Mouse (Mus musculus) midbrain, embryonic 16.5 days (tissue): ENCODE measurements at regions not wholly inside any gene's neighbourhood (a gene's known extent, or its start where the extent isn't known, plus 50 kb on each side); places are given as distances from the start of the nearest gene placed in this dataset.

Experiments
- ATAC-seq: fragments of 200-750 bp; cut with Nextera tagmentation; 2 replicates; pipeline ENCODE4 v1.8.0; 2017; ENCODE audit warnings: moderate TSS enrichment
- H3K27ac ChIP-seq: fragments of 300-500 bp; sonication (generic); 2 replicates; pipeline ENCODE4 v1.5.1; 2014; ENCODE audit warnings: mild to moderate bottlenecking, low read length, mixed read lengths
- H3K27me3 ChIP-seq: fragments of 300-500 bp; sonication (generic); 2 replicates; pipeline ENCODE4 v1.6.1; 2014; ENCODE audit warnings: low read depth, low read length, mixed read lengths; ENCODE audit not compliant: control insufficient read depth, insufficient read depth
- H3K36me3 ChIP-seq: fragments of 300-500 bp; sonication (generic); 2 replicates; pipeline ENCODE4 v1.6.1; 2014; ENCODE audit warnings: mild to moderate bottlenecking, low read length, moderate library complexity, mixed read lengths; ENCODE audit not compliant: control insufficient read depth, insufficient read depth
- H3K4me1 ChIP-seq: fragments of 300-500 bp; sonication (generic); 2 replicates; pipeline ENCODE4 v1.6.1; 2014; ENCODE audit warnings: mild to moderate bottlenecking, low read length, mixed read lengths; ENCODE audit not compliant: control insufficient read depth, insufficient read depth
- H3K4me2 ChIP-seq: fragments of 300-500 bp; sonication (generic); 2 replicates; pipeline ENCODE4 v1.6.1; 2014; ENCODE audit warnings: mild to moderate bottlenecking, low read length, mixed read lengths
- H3K4me3 ChIP-seq: fragments of 300-500 bp; sonication (generic); 2 replicates; pipeline ENCODE4 v1.5.1; 2014; ENCODE audit warnings: low read depth, mild to moderate bottlenecking, low read length, moderate library complexity, mixed read lengths
- H3K9ac ChIP-seq: fragments of 300-500 bp; sonication (generic); 2 replicates; pipeline ENCODE4 v1.6.1; 2014; ENCODE audit warnings: low read depth, low read length, mixed read lengths
- H3K9me3 ChIP-seq: fragments of 300-500 bp; sonication (generic); replicated peaks from 2 replicates; pipeline ENCODE4 v1.6.1; 2014; ENCODE audit warnings: mild to moderate bottlenecking, low read length, mixed read lengths; ENCODE audit not compliant: control insufficient read depth, poor library complexity, severe bottlenecking
- WGBS: fragments of 180-500 bp; shearing (Covaris S2); extraction: QIAGEN DNeasy Blood & Tissue Kit; methylation state at CpG from one replicate; pipeline ENCODE4 v1.1.7; 2014; 5-methylcytosine and 5-hydroxymethylcytosine counted together

DNA sequence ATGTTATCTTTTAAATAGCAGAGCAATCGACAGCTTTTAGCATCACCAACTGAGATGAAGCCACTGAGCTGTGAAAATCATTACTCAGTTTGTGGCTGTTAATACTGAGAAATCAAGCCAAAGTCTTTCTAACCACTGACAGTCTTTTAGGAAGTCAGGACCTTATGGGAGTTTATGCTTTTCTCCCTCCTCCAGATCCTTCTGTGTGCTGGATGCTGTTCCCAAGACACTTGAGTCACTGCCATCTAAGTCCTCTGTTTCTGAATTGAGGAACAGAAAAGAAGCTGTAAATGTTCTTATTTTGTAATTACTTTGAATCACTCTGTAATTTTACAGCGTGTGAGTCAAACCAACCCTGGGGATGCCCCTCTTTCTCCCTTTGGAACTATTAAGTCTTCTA, 300.6 kb downstream of the Sv2b start:
- Histone ChIP-seq H3K9ac (no peak overlapping the region), H3K27me3 (no peaks in the 10 kb centered on the region), H3K9me3 (no peaks in the 10 kb centered on the region), H3K4me1 (no peaks in the 10 kb centered on the region), H3K36me3 (no peaks in the 10 kb centered on the region), H3K27ac (no peak overlapping the region), H3K4me3 (no peak overlapping the region), H3K4me2 (no peak overlapping the region)
- ATAC-seq = no peak
- 84% methylated on average over 2 of the region's 2 CpGs for WGBS

DNA sequence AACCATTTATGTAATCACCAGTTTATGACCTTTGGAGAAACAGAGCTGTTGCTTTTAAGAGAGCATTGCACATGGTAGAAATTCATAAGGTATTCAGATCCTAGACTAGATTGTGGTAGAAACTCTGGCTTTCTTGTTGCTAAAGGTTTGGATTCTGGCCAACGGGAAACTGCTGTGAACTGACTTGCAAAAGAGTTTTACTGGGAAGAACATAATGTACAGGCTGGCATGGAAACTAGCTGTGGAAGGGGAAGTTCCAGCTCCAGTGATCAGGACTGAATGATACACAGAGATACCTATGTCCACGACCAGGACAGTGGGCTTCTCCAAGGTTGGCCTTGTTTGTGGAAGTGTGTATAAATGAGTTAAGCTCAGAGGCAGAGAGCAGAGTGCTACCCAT, 318.9 kb downstream of the Sv2b start:
- H3K4me2 ChIP-seq = no peak overlapping the region
- H3K4me3 ChIP-seq = no peak overlapping the region
- ATAC-seq = no peak
- H3K4me1 ChIP-seq = no peaks in the 10 kb centered on the region
- no peaks in the 10 kb centered on the region for H3K9me3 ChIP-seq
- no peak overlapping the region for H3K27ac ChIP-seq
- no peak overlapping the region for H3K9ac ChIP-seq
- H3K36me3 ChIP-seq = no peaks in the 10 kb centered on the region
- 74% methylated on average over 2 of the region's 2 CpGs for WGBS
- H3K27me3 ChIP-seq = no peaks in the 10 kb centered on the region

DNA sequence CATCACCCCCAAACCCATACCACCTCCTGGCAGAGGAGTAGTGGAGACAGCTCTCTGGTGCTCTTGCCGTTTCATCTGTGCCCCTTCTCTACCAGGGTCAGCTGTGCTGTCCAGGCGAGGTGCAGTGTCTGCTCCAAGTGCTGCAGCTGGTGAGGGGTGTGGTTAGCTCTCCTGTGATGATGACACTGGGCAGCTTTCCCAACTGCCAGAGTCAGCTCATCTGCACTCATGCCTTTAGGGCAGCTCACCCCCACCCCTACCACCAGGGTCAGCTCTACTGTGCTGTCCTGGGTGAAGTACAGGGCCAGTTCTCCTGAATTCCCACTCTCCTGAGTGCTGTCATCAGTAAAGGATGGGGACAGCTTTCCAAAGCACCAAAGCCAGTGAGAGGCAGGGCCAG, 329.6 kb downstream of the Sv2b start:
- no peaks in the 10 kb centered on the region for H3K27me3 ChIP-seq
- H3K9ac ChIP-seq = no peak overlapping the region
- WGBS = 53% methylated on average over 2 of the region's 2 CpGs
- H3K4me1 ChIP-seq = no peaks in the 10 kb centered on the region
- no peak overlapping the region for H3K27ac ChIP-seq
- no peak overlapping the region for H3K4me2 ChIP-seq
- no peak for ATAC-seq
- H3K4me3 ChIP-seq = no peak overlapping the region
- no peaks in the 10 kb centered on the region for H3K9me3 ChIP-seq
- no peaks in the 10 kb centered on the region for H3K36me3 ChIP-seq

DNA sequence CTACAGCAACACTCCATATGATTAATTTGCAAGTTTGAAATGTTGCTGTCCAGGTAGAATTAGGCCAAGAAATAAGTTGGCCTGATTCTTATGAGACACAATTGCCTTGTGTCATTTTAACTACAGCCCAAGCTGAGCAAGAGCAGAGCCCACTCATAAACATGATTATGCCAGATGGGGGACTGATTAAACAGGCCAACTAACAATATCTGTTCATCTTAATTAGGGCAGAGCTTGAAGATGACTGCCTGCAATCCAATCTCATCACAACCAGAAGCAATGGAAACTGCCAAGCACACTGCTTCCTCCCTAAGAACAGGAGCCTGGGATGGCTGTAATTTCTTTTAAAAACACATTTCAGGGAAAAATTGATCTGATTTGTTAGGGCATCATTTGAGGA, 333.1 kb downstream of the Sv2b start:
- no peaks in the 10 kb centered on the region for H3K36me3 ChIP-seq
- no peak overlapping the region for H3K4me3 ChIP-seq
- no peak for ATAC-seq
- H3K4me1 ChIP-seq = no peaks in the 10 kb centered on the region
- H3K27me3 ChIP-seq = no peaks in the 10 kb centered on the region
- H3K27ac ChIP-seq = no peak overlapping the region
- no peak overlapping the region for H3K4me2 ChIP-seq
- H3K9me3 ChIP-seq = no peaks in the 10 kb centered on the region
- no peak overlapping the region for H3K9ac ChIP-seq

DNA sequence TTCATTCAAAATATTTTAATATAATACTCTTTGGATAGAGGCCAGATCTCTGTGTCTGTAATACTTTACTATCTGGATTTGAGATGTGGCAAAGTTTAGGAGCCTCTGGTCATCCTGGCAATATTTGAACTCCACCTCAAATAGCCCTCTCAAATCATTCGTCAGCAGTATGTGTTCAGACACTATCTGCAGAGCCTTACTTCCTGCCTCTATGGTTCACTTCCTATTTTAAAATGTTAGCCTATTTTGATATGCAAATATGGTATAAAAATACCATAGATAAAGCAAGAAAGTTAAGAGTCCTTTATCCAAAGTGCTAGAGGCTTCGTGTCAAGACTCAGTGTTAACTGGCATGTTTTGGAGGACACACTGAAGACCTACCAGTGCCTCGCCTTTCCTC, 334.6 kb downstream of the Sv2b start:
- Histone ChIP-seq H3K27me3 (no peaks in the 10 kb centered on the region), H3K4me2 (no peak overlapping the region), H3K27ac (no peak overlapping the region), H3K36me3 (no peaks in the 10 kb centered on the region), H3K4me1 (no peaks in the 10 kb centered on the region), H3K4me3 (no peak overlapping the region), H3K9me3 (no peaks in the 10 kb centered on the region), H3K9ac (no peak overlapping the region)
- no peak for ATAC-seq
- 92% methylated on average over 3 of the region's 3 CpGs for WGBS

DNA sequence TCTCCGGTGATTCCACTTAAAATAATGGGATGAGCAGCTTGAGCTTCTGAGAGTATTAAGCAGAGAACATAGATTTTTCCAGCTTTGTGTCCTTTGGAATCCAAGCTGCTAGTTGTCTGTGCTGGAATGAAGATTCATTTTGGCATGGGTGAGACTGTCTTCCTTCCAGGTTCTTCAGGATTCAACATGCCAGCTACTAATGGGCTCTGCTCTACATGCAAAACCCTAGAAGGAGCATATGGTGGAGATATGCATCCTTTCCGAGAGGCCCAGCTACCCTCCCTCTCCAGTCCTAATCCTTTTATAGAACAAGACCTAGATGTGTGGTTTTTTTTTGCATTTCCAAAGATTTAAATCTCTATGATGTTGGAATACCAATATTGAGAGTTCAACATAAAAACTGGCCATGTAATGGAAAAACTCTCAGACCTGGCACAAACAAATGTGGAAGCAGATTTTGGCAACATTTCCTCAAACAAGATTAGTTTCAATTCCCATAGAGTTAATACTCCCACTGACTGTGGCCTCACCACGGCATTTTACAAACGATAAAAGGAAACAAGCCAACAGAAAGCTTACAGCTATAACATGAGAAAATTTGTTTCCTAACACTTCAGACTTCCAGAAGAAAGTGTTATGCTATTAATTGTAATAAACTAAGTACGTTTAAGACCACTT, 364.5 kb downstream of the Sv2b start:
- H3K27me3 ChIP-seq = no peaks in the 10 kb centered on the region
- ATAC-seq = no peak
- no peaks in the 10 kb centered on the region for H3K4me1 ChIP-seq
- no peak overlapping the region for H3K4me3 ChIP-seq
- H3K9ac ChIP-seq = no peak overlapping the region
- WGBS = 67% methylated on average over 5 of the region's 5 CpGs
- H3K9me3 ChIP-seq = no peaks in the 10 kb centered on the region
- no peaks in the 10 kb centered on the region for H3K36me3 ChIP-seq
- no peak overlapping the region for H3K4me2 ChIP-seq
- H3K27ac ChIP-seq = no peak overlapping the region

DNA sequence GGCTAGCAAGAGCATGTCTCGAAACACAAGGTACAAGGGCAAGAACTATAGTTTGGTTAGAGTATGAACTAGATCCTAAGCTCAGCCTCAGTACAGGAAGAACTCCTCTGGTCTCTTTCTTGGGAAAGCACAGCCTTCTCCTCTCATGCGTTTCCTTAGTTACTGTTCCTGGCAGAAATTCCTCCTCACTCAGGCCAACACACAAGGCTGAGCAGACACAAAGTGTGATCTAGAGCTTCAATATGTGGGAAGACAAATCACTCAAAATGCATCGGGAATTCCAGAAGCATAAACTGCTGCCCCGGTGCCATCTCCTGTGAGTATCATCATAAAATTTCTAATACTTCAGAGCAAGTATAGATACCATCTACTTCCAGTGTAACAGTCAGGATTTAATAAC, 366.1 kb downstream of the Sv2b start:
- H3K27ac ChIP-seq = no peak overlapping the region
- H3K4me1 ChIP-seq = no peaks in the 10 kb centered on the region
- H3K9me3 ChIP-seq = no peaks in the 10 kb centered on the region
- H3K27me3 ChIP-seq = no peaks in the 10 kb centered on the region
- no peak overlapping the region for H3K9ac ChIP-seq
- no peak overlapping the region for H3K4me3 ChIP-seq
- H3K4me2 ChIP-seq = no peak overlapping the region
- no peak for ATAC-seq
- WGBS = 74% methylated on average over 4 of the region's 4 CpGs
- H3K36me3 ChIP-seq = no peaks in the 10 kb centered on the region

DNA sequence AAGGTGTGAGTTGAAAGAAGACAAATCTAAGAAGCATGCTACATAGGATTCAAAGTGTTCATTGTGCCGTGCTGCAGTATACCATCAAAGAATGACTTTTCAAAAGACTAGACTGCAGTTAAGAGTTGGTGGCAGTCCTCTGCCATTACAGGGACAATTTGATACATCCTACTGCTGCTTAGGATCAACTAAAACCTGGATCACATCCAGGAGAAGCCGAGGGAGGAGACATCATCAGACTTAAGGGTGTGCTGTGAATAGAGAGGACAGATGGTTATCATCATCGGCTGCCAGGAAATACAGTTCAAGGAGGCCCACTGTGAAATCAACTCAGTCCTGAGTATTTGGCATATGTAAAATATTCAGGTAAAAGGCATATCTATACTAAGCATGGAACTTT, 366.9 kb downstream of the Sv2b start:
- Histone ChIP-seq H3K27me3 (no peaks in the 10 kb centered on the region), H3K27ac (no peak overlapping the region), H3K4me3 (no peak overlapping the region), H3K36me3 (no peaks in the 10 kb centered on the region), H3K4me2 (no peak overlapping the region), H3K9ac (no peak overlapping the region), H3K4me1 (no peaks in the 10 kb centered on the region), H3K9me3 (no peaks in the 10 kb centered on the region)
- ATAC-seq = no peak
- WGBS = 69% methylated on average over 3 of the region's 3 CpGs

DNA sequence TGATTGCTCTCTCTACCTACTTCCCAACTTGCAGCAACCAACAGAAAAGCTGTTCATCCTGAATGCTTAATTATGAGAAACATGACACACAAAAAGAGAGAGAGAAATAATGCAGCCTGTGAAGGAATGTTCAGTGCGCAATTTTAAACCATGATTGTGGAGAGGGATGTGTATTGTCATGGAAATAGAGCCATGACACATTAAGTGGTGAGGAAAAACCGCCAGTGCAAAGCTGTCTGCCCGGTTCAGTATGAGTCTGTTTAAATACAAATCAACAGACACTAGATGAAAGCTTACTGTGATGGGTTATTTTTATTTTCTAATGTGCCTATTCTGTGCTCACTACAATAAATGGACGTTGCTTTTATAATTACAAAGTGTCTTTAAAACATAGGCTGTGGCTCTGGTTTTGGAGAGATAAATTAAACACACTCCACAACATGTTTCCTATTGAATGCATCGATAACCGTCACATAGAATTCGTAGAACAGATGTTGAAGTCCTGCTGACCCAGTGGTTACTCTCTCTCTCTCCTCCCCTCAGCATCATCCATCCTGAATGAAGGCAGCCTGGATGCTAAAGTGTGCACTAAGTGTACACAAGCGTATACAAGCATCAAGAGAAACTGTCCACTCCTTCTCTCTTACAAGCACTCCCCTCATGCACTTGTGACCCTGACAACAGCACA, 374.7 kb upstream of the Slco3a1 start:
- H3K4me2 ChIP-seq = no peak overlapping the region
- H3K27me3 ChIP-seq = no peaks in the 10 kb centered on the region
- no peaks in the 10 kb centered on the region for H3K9me3 ChIP-seq
- no peak overlapping the region for H3K4me3 ChIP-seq
- 32% methylated on average over 8 of the region's 8 CpGs for WGBS
- no peak overlapping the region for H3K9ac ChIP-seq
- peaks cover 2% of the 10 kb centered on the region; the same call in 1 of the 2 replicates for H3K4me1 ChIP-seq
- ATAC-seq = no peak
- no peak overlapping the region for H3K27ac ChIP-seq
- H3K36me3 ChIP-seq = no peaks in the 10 kb centered on the region
